Mouse (Mus musculus) cerebral cortex, adult 2 months (tissue): Measurements from ENCODE around the gene Psmg4.

ENCODE experiments used
- WGBS: fragments of 180-500 bp; shearing (Covaris S2); methylation state at CpG from one replicate; pipeline ENCODE4 v1.1.7; 2018; 5-methylcytosine and 5-hydroxymethylcytosine counted together

Gene Psmg4

DNA sequence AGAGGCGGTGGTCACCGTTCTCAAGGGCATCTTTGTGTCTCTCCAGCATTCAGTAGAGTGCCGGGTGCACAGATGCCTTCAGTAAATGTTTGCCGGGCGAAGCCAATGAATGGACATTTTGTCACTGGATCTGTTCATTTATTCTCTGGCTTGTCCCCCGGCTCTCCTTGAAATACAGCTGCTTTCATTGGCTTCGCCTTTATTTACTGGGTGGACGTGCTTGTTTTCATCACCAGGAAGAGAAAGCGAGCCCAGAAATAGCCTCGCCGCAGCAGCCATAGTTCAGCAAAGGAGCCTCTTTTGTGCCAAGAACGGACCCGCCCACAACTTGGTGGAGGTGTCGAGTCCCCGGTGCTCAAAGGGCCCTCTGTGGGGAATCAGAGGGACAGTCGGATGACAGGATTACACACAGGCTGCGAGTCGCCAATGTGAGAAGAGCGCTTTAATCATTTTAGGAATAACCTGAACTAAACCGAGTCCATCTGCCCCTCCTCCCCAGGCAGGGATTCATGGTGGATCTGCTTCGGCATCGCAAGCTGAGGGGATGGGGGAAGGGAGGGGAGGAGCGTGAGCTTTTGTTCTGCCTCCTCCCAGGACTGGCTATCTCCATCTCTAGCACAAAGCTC, 13.9 kb upstream of the Psmg4 start:
- 3% methylated on average over 23 of the region's 23 CpGs for WGBS

DNA sequence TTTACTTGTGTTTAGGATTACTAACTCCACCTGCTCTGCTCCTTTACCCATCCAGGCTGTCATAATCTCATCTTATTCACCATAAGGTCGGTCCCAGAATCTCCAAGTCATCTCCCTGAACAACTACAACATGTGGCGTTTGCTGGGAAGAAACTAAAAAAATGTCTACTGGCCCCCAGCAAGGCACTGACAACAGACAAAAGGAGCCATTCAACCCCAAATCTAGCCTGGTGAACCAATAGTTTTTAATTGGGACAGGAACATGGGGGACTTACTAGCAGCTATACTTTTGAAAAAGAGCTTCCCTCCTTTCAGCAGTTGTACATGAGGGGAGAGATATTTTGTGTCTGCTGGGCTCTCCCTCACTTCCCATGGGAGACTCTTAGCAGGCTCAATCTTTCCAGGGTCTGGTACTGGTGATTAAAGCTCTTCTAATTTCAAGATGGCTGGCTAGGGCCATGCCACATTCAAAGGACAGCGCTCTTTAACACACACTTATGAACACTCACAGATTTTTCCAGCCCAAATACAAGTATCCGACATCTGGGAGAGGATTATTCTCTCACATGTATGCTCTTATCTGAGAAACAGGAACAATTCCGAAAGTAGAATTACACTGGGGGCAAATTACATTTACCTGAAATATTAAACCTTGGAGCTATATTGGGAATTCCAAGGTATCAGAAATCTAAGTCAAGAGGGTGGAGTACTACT, 13.1 kb upstream of the Psmg4 start:
- 56% methylated on average over 5 of the region's 5 CpGs for WGBS

DNA sequence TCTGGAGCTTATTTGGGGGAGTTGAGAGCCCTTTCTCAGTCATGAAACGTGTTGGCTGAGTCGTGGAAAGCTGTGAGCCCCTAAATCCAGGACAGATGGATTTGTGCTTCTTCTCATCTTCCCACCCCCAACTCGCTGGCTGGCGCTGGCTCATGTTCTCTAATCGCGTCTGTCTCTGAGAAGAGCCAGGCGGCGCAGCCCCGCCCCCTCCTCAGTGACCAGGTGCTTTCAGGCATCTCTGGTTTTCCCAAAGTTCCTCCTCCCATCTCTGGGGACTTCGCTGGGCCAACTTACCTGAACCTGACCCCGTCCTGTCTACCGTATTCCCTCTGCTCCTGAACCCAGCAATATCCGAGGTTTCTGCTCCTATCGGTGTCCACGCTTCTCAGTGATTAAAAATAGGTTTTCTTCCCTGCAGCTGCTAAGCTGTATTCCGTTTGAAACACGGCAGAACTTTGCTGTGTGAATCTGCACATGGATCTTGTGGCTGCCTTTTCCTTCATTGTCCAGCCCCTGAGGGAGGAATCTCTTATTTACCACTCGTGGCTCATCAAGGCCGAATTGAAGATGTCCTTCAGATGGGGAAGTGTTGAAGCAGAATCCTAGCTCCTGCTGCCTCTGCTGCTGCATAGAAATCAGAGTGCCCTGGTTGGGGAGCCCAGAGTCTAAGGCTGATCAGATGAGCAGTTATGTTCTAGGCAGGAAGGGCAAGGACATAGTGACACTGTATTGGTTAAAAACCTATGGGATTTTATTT, 12.3 kb upstream of the Psmg4 start:
- WGBS = 20% methylated on average over 19 of the region's 19 CpGs

DNA sequence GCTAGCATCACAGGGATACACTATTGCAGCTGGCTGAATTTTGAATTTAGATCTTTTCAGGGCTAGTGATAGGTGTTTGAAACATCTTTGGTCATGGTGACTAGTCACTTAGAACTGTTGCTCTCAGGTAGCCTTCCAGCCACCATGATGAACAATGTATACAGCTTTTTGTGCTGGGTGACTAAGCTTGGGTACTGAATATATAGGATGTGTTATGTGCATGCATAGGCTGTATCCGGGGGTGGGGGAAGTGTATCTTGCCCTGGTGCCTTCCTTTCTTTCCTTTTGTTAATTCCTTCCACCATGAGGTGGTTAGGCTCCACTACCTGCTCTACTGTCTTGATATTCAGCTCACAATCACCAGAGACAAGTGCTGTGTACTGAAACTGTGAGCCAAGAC, 11.3 kb upstream of the Psmg4 start:
- WGBS = 65% methylated on average over 1 of the region's 1 CpGs

DNA sequence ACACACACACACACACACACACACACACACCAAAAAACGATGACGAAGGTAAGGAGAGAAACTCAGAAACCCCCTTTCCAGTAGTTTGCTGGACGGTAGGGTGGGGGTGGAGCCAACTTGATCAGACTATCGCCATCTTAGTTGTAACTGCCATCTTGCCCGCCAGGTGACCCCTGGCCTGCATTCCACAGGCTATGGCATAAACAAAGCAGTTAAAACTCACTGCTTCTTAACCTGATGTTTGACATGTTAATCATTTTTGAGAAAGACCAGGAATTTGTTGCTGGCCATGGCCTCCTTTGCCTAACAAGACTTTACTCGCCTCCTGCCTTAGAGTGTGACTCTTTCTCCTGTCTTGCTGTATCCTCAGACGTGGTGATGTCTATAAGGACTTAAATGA, 10.1 kb upstream of the Psmg4 start:
- WGBS = 90% methylated on average over 7 of the region's 7 CpGs

DNA sequence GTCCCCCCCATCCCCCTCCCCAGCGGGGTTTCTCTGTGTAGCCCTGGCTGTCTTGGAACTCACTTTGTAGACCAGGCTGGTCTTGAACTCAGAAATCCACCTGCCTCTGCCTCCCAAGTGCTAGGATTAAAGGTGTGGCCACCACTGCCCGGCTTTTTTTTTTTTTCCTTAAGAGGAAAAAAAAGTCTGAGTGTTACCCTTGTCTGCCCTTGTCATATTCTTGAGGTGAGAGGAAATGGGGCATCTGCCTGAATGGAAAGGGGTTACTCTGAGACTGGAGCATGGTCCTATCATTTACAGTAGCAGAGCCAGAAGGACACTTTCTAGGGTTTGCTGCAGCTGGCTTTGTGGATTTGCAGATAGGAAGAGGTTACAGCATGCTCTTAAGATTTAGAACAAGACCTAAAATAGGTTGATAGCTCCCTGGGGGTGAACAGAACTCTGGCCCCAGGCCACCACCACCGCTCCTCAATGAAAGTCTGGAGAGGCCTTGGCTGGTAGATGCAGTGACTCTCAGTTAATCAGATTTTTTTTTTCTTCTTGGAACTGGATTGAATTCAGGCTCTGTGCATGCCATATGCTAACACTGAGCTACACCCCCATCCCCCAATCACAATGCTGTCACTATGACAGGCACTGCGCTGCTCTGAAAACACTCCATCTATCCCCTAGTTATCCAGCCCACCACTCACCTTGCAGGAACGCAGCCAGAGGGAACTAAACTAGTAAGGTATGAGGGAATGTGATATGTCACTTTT, 9.3 kb upstream of the Psmg4 start:
- WGBS = 47% methylated on average over 5 of the region's 5 CpGs

DNA sequence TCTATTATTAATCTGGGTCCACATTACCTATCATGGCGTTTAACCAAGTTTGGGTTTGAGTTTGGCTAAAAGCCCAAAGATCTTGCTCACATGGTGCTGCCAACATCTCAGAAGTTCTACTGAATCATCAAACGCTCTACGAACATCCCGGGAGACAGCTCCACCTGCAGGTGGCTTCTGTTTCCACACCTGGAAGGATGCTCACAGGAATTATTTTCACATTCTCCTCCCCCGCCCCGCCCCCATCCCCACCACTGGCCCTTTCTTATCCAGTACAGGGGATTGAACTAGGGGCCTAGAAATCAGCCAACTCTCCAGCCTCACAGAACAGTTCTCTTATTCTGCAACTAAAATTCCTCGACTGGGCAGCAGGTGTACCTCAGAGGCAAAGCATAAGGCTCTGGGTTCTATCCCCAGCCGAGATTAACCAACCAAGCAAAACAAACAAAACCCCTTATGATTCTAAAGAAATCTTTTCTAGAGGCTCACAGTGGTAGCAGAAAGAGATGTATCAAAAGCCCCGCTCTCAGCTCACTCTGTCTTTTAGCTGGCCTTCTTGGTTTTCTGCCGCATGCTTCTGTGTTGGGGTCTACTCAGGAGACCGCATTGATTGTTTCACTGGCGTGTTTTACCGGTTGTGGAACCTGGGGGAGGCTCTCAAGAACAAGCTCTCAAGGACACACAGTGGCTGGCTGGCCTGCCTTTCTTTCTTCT, 8.4 kb upstream of the Psmg4 start:
- 11% methylated on average over 13 of the region's 13 CpGs for WGBS

DNA sequence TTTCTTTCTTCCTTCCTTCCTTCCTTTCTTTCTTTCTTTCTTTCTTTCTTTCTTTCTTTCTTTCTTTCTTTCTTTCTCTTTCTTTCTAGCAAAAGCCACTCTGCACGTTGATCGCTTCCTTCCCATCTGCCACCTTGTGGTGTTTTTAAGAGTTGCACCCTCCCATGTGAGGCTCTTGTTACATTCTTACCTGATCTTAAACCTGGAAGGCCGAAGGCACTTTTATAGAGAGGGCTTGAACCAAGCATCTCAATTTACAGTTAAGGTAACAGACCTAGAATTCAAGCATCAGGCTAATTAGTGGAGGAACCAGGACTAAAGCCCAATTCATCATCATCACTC, 7.9 kb upstream of the Psmg4 start:
- WGBS = 22% methylated on average over 3 of the region's 3 CpGs

DNA sequence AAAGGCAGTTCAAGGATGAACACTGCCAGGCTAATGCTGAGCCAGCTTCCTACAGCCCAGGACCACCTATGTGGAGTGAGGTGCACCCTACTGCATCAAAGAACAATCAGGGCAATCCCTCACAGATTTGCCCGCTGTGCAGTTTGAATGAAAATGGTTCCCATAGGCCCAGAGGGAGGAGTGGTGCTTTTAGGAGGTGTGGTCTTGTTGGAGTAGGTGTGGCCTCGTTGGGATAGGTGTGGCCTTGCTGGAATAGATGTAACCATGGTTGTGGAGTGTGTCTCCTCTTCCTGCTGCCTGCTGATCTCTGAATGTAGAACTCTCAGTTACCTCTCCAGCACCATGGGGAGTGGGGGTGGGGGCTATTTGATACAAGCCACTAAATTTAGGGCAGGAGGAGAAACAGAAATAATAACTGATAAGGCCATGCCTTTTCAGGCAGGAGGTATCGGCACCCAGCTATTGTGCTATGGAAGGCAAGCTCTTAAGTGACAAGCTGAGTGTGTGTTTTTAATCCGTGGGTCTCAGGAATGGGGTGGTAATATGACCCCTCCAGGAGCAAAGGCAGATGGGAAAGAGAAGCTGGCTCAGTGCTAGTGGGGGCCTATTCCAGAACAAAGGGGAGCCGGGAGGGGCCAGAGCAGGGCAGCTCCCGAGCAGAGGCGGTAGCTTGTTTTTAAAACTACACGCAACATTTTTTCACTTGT, 6.5 kb upstream of the Psmg4 start:
- WGBS = 51% methylated on average over 8 of the region's 8 CpGs

DNA sequence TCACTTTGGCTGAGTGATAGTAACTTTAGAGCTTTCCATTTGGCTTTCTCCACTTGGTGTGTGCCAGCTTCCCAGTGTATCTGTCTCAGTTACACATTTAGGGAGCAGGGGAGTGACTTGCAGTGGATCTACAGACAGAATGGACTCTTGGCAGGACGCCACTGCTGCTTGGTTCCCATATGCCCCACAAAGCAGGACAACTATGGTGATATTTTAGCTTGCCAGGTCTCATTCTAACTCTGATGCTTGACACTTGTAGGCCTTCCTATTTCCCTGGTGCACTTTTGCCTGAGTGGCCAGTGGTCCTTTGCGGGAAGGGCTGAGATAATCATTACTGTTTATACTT, 6.0 kb upstream of the Psmg4 start:
- WGBS = 45% methylated on average over 2 of the region's 2 CpGs

DNA sequence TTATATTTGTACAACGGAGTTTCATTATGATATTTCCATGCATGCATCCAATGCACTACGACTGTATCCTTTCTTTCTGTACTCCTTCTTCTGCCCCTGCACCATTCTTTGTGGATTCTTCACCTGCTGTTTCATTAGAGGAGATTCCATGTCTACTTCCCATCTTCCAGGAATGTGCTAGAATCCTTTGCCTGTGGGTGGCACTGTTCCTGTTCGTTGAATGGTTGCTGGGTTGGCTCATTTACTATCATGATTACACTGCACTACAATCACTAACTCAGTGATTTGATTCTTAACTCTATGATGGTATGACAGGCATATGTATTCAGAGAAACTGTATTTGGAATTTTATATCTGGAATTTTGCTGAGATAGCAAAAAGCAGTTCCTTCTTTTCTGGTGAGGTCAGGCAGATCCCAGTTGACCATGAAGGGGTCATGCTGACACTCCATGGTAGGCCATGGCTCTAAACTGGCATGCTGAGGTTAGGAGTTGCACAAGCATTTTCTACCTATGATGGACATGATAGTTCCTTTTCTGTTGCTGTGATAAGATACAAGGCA, 5.1 kb upstream of the Psmg4 start:
- WGBS = 70% methylated on average over 3 of the region's 3 CpGs

DNA sequence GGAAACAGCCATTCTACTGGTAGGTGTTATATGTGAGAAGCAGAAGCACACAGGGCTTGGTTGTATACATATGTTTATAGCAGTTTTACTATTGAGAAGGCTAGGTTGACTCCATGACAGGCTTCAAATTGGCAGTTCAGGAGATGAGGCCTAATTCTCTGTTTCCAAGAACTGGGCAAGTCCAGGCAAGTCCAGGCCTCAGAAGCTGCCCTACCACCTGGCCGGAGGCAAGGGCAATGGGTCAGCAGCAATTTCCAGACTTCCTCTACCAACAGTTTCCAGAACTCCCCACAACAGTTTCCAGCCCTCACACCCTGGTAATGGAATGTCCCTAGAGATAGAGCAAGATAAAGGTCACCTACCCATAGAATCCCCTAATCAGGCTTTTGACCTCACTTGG, 2.8 kb upstream of the Psmg4 start:
- 94% methylated on average over 1 of the region's 1 CpGs for WGBS

DNA sequence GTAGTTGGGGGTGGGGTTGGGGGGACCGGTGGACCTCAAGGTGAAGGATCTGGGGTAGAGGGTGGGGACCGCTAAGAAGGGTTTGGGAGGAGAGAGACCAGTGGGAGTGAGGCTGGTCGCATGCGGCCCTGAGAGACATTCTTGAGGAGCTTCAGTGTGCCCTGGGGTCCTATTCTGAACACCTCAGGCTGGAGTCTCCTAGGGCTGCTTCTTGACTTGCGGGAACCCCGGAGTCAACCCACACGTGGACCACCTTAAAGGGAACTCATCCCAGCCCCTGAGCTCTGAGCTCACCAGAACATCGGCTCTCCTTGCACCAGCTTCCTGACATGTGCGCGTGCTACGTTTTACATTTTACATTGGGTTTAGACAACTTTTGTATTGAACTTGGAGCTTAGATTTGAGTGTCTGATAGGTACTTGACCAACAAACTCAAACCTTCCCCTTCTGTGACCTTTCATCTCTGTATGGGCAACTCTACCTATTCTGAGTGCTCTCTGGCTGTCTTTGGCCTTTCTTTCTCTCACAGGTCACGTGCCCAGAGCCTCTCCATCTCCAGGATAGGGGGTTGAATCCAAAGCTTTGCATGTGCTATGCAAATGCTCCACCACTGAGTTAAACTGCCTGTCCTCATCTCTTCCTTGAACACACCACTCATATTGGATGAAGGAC, 676 bp downstream of the Psmg4 start:
- WGBS = 17% methylated on average over 12 of the region's 12 CpGs

DNA sequence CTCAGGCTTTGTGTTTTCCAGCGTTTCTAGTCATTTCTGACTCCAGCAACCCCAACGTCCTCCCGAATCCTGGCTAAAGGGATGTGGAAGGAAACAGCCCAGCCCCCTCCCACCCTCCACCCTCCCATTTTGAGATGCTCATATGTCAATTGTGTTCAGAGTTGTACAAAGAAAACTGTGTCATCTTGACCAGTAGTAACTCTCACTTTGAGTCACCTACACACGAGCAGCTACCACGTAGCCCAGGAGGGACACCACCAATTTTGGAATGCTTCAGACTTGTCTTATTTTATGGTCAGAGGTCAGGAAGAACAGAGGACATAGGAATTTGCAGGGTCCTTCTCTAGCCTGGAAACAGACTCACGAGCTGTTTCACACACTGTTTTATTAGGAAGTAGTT, 11.3 kb downstream of the Psmg4 start:
- WGBS = 82% methylated on average over 6 of the region's 6 CpGs

DNA sequence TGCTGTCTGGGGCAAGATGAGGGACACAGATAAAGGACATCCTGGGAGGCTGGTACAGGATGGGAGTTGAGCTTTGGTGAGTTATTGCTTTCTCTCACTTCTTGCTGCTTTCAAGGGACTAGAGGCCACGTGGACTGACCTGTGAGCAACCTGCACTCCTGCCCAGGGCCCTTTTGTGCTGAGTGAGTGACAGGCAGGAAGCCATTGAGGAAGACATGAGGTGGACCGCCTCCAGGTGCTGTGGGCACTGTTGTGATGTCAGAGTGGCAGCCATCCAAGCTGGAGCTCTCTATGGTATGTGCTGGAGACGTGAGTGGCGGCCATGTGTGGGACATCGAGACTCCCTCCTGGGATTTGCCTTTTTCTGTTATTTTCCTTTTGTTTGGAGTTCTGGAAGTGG, 18.9 kb downstream of the Psmg4 start:
- 69% methylated on average over 5 of the region's 5 CpGs for WGBS

DNA sequence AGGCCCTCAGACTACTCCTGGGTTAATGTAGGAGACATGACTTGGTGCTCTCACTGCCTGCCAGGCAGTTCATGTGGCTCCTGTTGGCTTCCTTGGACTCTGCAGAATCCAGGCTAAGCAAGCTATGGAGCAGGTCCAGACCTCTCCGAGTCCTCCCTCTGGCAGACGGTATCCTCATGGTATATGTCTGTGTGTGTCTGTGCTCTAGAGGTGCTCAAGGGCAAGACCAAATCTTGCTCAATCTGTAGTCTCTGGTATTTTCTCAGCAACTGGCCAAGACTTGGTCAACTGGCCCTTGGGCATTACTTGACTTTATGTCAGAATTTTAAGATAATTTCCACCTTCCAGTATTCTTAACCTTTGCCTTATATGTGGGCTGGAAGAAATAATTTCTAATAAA, 22.6 kb downstream of the Psmg4 start:
- 75% methylated on average over 2 of the region's 2 CpGs for WGBS

DNA sequence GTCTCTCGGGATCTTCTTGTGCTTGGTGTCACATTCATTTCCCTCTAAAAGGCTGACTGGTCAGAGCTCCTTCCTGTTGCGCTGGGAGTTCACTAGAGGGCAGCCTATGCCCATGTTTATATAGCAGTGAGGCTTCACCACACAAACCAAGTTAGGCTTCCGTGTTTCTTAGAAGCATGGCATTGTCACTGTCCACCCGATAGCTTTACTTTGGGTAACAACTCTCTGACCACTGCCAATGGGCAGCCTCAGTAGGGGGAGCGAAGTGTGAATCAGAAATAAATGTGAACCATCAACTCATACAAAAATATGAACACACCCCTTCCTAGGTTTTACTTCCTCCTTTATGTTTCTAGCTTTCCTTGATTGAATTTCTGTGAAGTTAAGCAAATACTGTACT, 24.8 kb downstream of the Psmg4 start:
- WGBS = 10% methylated on average over 5 of the region's 5 CpGs

DNA sequence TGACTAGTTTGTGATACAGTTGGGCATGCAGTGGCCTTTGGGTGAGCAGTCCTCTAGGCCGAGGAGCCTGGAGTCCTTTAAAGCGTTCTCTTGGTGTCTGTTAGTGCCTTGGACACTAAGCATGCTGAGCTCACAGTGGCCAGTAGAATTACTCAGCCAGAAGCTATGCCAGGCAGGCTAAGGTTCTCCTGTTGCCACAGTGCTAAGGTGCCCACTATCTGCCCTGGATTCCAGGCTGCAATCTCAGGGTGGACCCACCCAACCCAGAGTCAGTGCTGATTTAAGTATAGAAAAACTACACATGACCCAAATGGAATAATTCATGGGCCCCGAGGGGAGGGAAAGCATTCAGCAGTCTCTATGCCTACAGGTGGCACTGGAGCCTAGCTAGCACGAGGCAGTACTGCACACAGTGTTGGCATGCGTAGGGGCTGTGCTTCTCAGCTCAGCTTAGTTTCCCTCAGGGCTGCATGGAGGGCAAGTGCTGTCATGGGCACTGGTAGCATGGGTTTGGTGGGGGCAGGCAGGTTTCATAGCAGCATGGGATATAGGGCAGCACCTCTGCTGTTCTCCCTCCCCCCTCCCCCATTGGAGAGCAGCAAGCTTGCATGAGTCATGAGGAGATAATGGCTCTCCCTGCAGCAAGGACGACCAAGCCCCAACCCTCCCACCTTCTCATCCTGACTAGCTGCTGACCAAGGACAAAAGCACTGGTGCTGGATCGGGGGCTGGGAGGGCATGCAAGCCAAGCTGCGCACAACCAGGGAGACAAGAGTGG, 29.8 kb downstream of the Psmg4 start:
- WGBS = 57% methylated on average over 8 of the region's 8 CpGs

DNA sequence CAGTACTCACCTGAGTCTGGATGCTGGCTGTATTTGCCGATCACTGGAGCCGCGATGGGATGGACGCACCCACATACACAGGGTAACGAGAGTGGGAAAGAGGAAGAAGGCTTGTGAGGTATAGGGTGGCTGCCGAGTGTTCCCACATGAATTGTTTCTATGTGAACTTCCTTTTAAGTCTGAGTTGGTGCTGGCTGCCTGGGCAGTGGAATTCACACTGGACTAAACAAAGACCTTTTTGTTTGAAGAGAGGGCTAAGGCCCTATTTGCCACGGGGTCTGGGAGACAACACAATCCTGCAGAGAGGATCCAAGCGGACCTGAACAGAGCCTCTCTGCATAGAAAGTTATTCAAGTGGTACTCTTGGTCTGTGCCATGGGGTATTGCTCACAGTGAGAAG, 30.6 kb downstream of the Psmg4 start:
- 51% methylated on average over 8 of the region's 8 CpGs for WGBS

DNA sequence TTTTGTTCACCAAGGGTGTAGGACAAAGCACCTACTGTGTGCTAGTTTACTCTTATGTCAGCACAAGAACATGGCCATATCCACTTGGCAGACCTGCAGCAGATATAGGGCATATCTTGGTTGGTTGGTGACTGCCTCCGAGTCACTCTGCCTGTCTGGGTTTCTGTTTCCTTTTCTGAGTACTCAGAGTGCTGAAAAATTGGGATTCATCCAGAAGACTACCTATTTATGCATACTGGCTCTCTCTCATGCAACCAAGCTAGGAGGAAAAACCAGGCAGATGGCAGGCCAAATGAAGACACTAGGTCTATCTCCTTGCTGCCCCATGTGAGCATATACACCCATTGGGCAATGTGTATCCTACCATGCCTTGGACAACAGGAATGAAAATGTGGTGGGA, 32.9 kb downstream of the Psmg4 start:
- WGBS = 29% methylated on average over 1 of the region's 1 CpGs
